Mouse (Mus musculus): ENCODE measurements at regions not wholly inside any gene's neighbourhood (a gene's known extent, or its start where the extent isn't known, plus 50 kb on each side); places are given as distances from the start of the nearest gene placed in this dataset.

- DNase-seq (ENCODE audit: low read depth, low spot score) = no peak
These were observed 466.2 kb downstream of the Klhl13 start for GRCm38 (mm10) chrX:22898698-22899051.

DNA sequence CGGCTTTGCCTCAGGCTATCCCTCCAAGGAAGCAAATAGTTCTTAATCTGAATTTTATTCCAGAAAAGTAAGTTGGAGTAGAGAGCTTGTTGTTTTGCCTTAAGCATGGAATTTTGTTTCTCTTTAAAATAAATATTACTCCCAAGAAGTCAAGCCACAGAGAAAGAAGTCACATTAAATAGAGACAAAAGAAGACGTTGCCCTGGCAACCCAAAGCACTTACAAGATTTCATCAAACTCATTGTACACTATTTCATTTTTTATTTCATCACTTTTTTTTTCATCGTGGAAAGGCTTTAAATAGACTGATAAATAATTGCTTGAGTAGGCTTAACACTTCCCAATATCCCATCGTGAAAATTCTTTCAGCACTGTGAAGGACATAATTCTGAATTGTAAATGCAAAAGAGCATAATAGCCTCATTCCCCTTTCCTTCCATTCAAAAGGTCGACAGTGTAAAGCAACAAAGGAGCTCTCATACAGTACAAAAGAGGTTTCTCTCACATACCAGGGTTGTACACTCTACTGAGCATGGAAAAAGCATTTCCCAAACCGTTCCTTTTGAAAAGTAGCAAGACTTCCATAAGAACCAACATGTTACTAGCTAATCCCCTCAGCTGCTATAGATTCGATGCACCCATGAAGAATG lies 466.7 kb downstream of the Klhl13 start:
- peak; percentile 2 for DNase-seq (ENCODE audit: low read depth, low spot score)

GRCm38 (mm10) chrX:22869791-22870190 lies 495.1 kb downstream of the Klhl13 start:
- DNase-seq (ENCODE audit: low read depth, low spot score) = peak; percentile 27

- DNase-seq (ENCODE audit: low read depth, low spot score) = peak; percentile 23
These were observed 515.1 kb downstream of the Klhl13 start for GRCm38 (mm10) chrX:22849522-22850495.

DNA sequence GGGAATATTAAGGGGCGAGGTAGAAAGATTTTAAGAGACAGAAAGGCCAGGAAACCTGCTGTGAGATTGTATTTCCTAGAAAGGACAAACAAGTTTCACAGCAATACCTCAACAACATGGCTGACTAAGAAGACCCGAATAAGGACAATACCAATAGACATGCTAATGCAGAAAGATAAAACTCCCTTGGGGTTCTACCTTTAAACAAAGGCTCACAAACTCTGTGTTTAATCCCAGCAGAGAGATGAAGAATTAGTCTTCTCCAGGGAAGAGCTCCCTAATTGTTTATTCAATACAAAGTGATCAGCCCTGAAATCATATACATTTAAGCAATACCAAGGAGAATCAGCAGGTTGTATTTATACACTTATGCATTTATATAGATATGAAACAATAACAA lies 516.1 kb downstream of the Klhl13 start:
- DNase-seq (ENCODE audit: low read depth, low spot score) = no peak

GRCm38 (mm10) chrX:22833226-22833625 lies 531.7 kb downstream of the Klhl13 start:
- no peak for DNase-seq (ENCODE audit: low read depth, low spot score)

DNA sequence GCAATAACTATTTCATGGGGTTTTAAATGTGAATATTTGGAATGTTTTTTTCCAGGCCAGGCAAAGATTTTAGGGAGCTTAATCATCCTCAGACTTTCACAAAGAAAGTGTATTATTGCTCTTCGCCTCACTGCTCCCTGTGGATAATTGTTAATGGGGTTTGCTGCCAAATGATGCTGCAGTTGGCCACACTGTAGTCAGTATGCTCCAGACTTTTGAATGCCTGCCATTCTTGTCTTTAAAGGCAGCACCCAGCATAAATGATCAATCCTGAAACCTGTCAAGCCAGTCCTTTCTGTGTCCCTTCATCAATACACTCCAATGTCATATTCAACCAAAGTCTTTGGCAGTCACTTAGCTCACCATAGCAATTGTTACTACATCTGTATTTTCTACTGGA lies 559.7 kb downstream of the Klhl13 start:
- DNase-seq (ENCODE audit: low read depth, low spot score) = peak; percentile 12

DNA sequence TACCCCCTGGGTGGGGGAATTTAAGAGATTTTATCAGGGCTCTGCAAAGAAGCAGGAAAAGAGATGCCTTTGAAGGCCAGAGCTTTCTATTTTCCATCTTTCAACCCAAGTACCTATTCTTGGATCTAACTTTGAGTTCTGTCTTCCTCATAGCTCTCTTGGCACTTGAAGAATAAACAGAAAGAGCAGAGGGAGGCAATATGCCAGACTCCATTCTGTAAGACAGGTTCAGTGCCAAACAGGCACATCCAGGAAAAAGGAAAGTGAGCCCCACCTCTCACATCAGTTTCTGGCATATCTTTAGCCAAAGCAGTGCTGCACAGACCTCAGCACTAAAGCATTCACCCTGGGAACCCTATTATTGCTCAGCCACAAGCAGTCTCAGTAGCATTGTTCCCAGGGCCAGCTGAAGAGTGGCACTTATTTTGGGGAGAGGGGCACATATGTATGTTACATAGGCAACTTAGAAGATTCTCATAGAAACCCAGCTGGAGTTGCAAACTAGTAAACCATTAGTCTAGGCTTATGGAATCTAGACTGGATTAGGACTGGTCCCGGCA lies 594.8 kb downstream of the Klhl13 start:
- peak; percentile 31 for DNase-seq (ENCODE audit: low read depth, low spot score)

GRCm38 (mm10) chrX:22739235-22739634 lies 625.6 kb downstream of the Klhl13 start:
- no peak for DNase-seq (ENCODE audit: low read depth, low spot score)

DNA sequence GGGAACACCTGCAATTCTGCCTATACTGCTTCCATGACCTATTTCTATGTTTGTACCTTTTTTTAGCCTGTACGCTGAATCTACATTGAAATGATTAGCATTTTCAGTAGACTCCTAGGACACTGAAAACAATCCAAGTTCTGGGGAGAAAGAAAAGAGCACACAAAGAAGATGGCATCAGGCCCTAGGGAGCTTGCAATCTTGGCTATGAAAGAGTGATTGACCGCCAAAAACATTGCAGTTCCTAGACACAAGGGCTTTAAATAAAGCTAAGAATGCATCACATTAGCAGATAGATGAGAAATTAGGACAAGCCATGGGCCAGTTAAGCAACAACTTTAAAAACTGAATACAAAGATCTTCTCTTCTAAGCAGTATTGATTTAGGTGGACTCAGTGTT lies 666.7 kb downstream of the Klhl13 start:
- DNase-seq (ENCODE audit: low read depth, low spot score) = peak; percentile 49

- DNase-seq (ENCODE audit: low read depth, low spot score) = no peak
These were observed 707.0 kb downstream of the Klhl13 start for GRCm38 (mm10) chrX:22657722-22658342.

Measured in brain, adult 2 months (tissue).